Mouse (Mus musculus): ENCODE results near the gene Ets2.

- no peak for TF ChIP-seq CTCF (IDR thresholded peaks at IDR 0.05; ENCODE audit: extremely low read depth, insufficient read depth, insufficient read length, insufficient replicate concordance)
- TF ChIP-seq POLR2A (IDR thresholded peaks at IDR 0.05; ENCODE audit: low read depth, low read length) = no peak
These were observed 68.1 kb downstream of the Ets2 start for GRCm38 (mm10) chr16:95769996-95770334.

Data from spleen, adult 2 months (tissue).